Mouse (Mus musculus) E14TG2a.4 (cell line): Measurements from ENCODE around the gene Ttll5.

Source experiments
- CTCF ChIP-seq: conservative IDR thresholded peaks from 2 replicates; pipeline ENCODE4 v1.5.1; 2014; ENCODE audit warnings: low read length
- NANOG ChIP-seq: IDR thresholded peaks from 2 replicates; pipeline ENCODE4 v1.6.1; 2014; ENCODE audit warnings: borderline replicate concordance, low read length, mixed read lengths
- POU5F1 ChIP-seq: IDR thresholded peaks from 2 replicates; pipeline ENCODE4 v1.6.1; 2014; ENCODE audit warnings: low read length, borderline replicate concordance

DNA sequence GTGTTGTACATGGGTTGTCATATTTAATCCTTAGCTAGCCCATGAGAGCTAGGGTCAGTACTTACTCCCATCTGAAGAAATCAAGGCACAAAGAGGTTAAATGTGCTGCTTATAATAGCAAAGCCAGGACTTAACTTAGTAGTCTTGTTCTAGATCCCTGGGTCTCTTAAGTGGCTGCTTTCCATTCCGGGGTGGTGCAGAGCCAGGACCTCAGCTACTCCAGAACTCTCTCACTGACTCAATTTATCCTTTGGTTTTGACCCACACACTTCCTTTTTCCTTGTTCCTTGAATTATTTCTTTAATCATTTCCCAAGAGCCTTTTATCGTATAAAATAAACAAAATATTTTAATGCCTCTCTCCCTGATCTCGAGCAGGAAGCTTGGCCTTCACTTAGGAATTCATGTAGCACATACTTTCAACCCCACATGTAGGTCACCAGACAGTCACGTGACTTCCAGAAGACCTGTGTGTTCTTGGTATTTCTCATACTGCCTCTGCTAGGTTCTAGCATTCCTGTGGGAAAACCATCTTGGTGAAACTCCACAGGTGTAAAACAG is 164.4 kb downstream of the Ttll5 start:
- no peak for TF ChIP-seq CTCF
- no peak for TF ChIP-seq NANOG
- TF ChIP-seq POU5F1 = no peak
